Mouse (Mus musculus) hindbrain, postnatal 0 days (tissue): ENCODE data around the gene Uri1. TPM values are rescaled to one million over a fixed set of nuclear protein-coding genes. Genes with fewer than 3 reads are reported as not detected.
A peak's percentile ranks its signal among the peaks of the same experiment; 100 is the strongest.

Source experiments
- ATAC-seq: fragments of 200-750 bp; cut with Nextera tagmentation; 2 replicates; pipeline ENCODE4 v1.8.0; 2017; ENCODE audit warnings: mild to moderate bottlenecking, moderate TSS enrichment, moderate library complexity
- DNase-seq: peaks from one replicate; pipeline ENCODE4 v3.0.0-alpha.2; 2015; ENCODE audit warnings: low spot score
- H3K27ac ChIP-seq: fragments of 300-500 bp; sonication (generic); 2 replicates; pipeline ENCODE4 v1.5.1; 2014; ENCODE audit warnings: mild to moderate bottlenecking
- H3K27me3 ChIP-seq: fragments of 300-500 bp; sonication (generic); 2 replicates; pipeline ENCODE4 v1.6.1; 2014; ENCODE audit warnings: low read length, mixed read lengths; ENCODE audit not compliant: insufficient read depth
- H3K36me3 ChIP-seq: fragments of 300-500 bp; sonication (generic); 2 replicates; pipeline ENCODE4 v1.6.1; 2014; ENCODE audit warnings: low read length, mixed read lengths; ENCODE audit not compliant: insufficient read depth
- H3K4me1 ChIP-seq: fragments of 300-500 bp; sonication (generic); 2 replicates; pipeline ENCODE4 v1.6.1; 2014; ENCODE audit warnings: antibody characterized with exemption, low read length, mixed read lengths; ENCODE audit not compliant: insufficient read depth
- H3K4me2 ChIP-seq: fragments of 300-500 bp; sonication (generic); 2 replicates; pipeline ENCODE4 v1.6.1; 2014; ENCODE audit warnings: low read depth, mild to moderate bottlenecking, low read length, moderate library complexity, mixed read lengths
- H3K4me3 ChIP-seq: fragments of 300-500 bp; sonication (generic); 2 replicates; pipeline ENCODE4 v1.5.1; 2014; ENCODE audit warnings: low read length
- H3K9ac ChIP-seq: fragments of 300-500 bp; sonication (generic); replicated peaks from 2 replicates; pipeline ENCODE4 v1.6.1; 2014; ENCODE audit warnings: mild to moderate bottlenecking, low read length, moderate library complexity, mixed read lengths
- H3K9me3 ChIP-seq: fragments of 300-500 bp; sonication (generic); 2 replicates; pipeline ENCODE4 v1.6.1; 2016; ENCODE audit warnings: low read length, mixed read lengths
- CTCF ChIP-seq: IDR thresholded peaks from 2 replicates; pipeline ENCODE4 v1.5.1; 2016; ENCODE audit warnings: antibody characterized with exemption, control low read depth, low read depth
- WGBS: fragments of 180-500 bp; shearing (Covaris S2); extraction: QIAGEN DNeasy Blood & Tissue Kit; methylation state at CpG from one replicate; pipeline ENCODE4 v1.1.7; 2014; 5-methylcytosine and 5-hydroxymethylcytosine counted together
- polyA plus RNA-seq: library from polyadenylated mRNA; unstranded; fragments of >200 nt; fragmentation: Nextera tagmentation; extraction: Ambion mirVana; gene quantifications from 2 replicates; pipeline ENCODE4 v1.2.1, GENCODE M21; 2015
- total RNA-seq: library from RNA; depleted of rRNA; stranded (reverse); fragments of >200 nt; gene quantifications from 2 replicates; pipeline ENCODE4 v1.2.3, GENCODE M21; 2014

Gene Uri1
- total and polyA plus RNA-seq, 2 experiments from 2014 or later, result 29.1 to 37.2 TPM

DNA sequence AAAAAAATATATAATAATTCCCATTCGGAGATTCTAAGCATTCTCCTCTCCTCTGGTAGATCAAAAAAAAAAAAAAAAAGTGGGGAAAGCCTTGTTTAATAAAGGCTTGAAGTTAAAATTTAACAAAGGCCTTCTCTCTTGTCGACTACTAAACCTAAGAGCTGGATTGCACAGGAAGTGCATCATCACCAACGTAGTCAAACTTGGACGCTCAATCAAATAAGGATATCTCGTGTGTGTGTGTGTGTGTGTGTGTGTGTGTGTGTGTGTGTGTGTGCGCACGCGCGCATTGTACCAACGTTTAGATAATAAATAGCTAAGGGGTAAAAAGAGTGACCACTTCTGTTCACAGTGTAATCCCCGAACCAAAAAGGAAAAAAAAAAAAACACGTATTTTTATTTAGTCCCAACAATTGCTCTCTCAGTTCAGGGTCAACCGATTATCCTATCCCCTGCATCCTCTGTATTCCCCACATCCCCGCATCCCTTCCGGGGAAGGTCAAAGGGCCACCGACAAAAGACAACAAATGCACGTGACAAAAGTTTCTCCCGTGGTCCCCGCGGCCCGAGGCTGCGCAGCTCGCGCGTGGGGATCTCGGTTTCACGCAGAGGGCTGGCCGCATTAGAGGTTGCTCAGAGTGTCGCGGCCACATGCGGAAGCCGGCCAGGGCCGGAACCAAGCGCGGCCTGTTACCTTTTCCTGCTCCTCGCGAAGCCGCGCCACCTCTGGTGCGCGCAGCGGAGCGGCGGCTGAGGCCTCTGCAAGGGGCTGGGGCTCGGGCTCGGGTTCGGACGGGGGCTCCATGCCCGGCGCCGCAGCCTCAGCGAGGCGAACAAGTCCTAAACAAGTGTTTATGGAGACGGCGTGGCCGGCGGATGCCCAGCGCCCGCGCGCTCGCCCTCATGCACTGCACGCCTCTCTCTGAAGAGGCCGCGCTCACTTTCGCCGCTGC lies 4.7 kb downstream of the Uri1 start:
- WGBS, result under 1% methylated on average over 63 of the region's 67 CpGs
- H3K9me3 ChIP-seq, result no peaks in the 10 kb centered on the region
- DNase-seq, result peak; percentile 75
- no peaks in the 10 kb centered on the region for H3K4me1 ChIP-seq
- H3K4me3 ChIP-seq, result peak overlapping the region; percentile 82
- no peak for TF ChIP-seq CTCF
- peak overlapping the region; percentile 67 for H3K9ac ChIP-seq
- H3K36me3 ChIP-seq, result no peaks in the 10 kb centered on the region
- no peaks in the 10 kb centered on the region for H3K27me3 ChIP-seq
- peak overlapping the region; percentile 84 for H3K27ac ChIP-seq
- peak; percentile 85 for ATAC-seq
- H3K4me2 ChIP-seq, result peak overlapping the region; percentile 61

DNA sequence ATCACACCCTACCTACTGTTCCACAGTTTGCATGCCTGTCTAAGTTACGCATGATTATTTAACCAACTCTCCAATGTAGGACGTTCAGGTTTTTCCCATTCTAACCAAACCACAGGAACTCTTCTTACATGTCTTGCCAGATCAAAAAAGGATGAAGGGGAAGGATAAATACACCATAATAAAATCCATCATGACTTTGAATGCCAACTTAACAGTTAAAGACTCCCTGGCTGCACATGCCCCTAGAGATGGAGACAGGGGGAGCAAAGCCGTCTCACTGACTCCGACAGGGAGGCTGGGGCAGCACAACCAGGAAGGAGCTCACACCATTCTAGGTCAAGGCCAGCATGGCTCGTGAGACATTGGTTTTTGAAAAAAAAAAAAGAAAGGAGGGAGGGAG lies 8.0 kb downstream of the Uri1 start:
- Histone ChIP-seq H3K4me2 (no peak overlapping the region), H3K36me3 (no peaks in the 10 kb centered on the region), H3K9ac (no peak overlapping the region), H3K27ac (no peak overlapping the region), H3K4me3 (no peak overlapping the region), H3K4me1 (no peaks in the 10 kb centered on the region), H3K27me3 (no peaks in the 10 kb centered on the region), H3K9me3 (no peaks in the 10 kb centered on the region)
- TF ChIP-seq CTCF, result no peak
- 71% methylated on average over 5 of the region's 5 CpGs for WGBS
- DNase-seq, result no peak
- ATAC-seq, result no peak

DNA sequence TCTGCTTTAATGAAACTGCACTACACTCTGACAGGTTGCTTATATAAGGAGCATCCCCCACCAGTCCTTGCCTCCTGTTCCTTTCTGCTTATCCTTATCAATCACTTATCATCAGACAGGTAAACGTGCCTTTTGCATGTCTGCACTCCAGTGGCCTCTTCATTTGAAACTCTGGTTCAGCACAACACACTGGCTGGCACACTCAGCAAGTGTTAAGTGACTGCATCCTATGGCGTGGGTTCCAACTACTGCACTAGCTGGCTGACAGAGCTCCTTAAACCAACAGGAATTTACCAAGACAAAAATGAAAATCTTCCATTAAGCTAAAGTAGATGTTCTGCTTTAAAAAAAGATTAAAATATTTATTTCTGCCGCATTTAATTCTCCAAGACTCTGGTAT lies 9.4 kb downstream of the Uri1 start:
- no peaks in the 10 kb centered on the region for H3K4me1 ChIP-seq
- H3K4me3 ChIP-seq, result no peak overlapping the region
- DNase-seq (no peak), ATAC-seq (no peak)
- H3K9me3 ChIP-seq, result no peaks in the 10 kb centered on the region
- no peaks in the 10 kb centered on the region for H3K36me3 ChIP-seq
- H3K27me3 ChIP-seq, result no peaks in the 10 kb centered on the region
- no peak overlapping the region for H3K27ac ChIP-seq
- WGBS, result 78% methylated on average over 3 of the region's 3 CpGs
- no peak for TF ChIP-seq CTCF
- H3K4me2 ChIP-seq, result no peak overlapping the region
- H3K9ac ChIP-seq, result no peak overlapping the region

DNA sequence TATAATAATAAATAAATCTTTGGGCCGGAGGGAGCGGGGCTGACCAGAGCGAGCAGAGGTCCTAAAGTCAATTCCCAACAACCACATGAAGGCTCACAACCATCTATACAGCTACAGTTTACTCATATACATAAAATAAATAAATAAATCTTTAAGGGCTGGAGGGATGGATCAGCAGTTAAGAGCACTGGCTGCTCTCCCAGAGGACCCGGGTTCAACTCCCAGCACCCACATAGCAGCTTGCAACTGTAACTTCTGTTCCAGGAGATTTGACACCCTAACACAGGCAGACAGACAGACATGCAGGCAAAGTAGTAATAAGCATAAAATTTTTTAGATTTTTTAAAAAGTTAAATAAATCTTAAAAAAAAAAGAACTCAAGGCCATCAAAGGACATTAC lies 10.5 kb downstream of the Uri1 start:
- Histone ChIP-seq H3K4me3 (no peak overlapping the region), H3K9me3 (no peaks in the 10 kb centered on the region), H3K4me1 (no peaks in the 10 kb centered on the region), H3K4me2 (no peak overlapping the region), H3K27ac (no peak overlapping the region), H3K9ac (no peak overlapping the region), H3K27me3 (no peaks in the 10 kb centered on the region), H3K36me3 (no peaks in the 10 kb centered on the region)
- WGBS, result 94% methylated on average over 4 of the region's 4 CpGs
- ATAC-seq (no peak), DNase-seq (no peak)
- TF ChIP-seq CTCF, result no peak

DNA sequence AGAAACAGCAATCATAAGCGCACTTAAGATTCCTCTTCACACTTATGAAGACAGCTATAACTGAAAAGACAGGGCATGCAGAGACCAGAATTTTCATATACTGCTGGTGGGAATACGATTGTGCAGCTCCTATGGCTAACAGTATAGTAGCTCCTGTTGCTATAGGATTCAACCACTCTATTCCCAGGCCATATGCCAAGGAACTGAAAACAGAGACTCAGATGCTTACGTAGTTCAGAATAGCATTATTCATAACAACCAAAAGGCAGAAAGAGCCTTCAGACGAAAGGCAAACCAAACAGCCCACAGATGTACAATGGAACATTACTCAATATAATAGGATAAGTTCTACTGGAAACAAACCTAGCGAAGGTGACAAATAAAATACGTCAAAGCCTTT lies 15.0 kb downstream of the Uri1 start:
- no peak overlapping the region for H3K4me3 ChIP-seq
- H3K27ac ChIP-seq, result no peak overlapping the region
- ATAC-seq, result no peak
- H3K27me3 ChIP-seq, result no peaks in the 10 kb centered on the region
- H3K4me2 ChIP-seq, result no peak overlapping the region
- no peaks in the 10 kb centered on the region for H3K36me3 ChIP-seq
- H3K9ac ChIP-seq, result no peak overlapping the region
- TF ChIP-seq CTCF, result no peak
- WGBS, result 71% methylated on average over 6 of the region's 6 CpGs
- DNase-seq, result no peak
- H3K4me1 ChIP-seq, result no peaks in the 10 kb centered on the region
- H3K9me3 ChIP-seq, result no peaks in the 10 kb centered on the region

DNA sequence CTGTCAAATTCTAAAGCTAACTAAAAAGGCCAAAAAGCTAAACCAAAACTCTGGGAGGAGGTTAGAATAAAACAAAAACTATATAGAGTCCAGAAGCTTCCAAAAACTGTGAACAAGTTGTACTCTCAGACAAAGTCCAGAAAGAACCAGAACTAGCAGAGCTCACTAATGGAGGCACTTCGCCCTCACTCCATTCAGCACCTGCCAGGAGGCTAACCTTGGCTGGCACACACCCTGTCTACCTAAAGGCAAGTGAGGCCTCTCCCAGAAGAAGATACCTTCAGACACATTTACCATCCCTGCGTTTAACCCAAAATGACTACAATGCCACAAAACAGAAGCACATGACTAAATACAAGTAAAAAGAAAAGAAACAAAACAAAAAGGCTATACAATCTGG lies 20.9 kb downstream of the Uri1 start:
- WGBS, result 89% methylated on average over 2 of the region's 2 CpGs
- Histone ChIP-seq H3K9me3 (no peaks in the 10 kb centered on the region), H3K27me3 (no peaks in the 10 kb centered on the region), H3K4me1 (0 out of 2 replicates have a peak, but pooled peaks cover 3% of the 10 kb centered on the region), H3K4me2 (no peak overlapping the region), H3K27ac (no peak overlapping the region), H3K36me3 (no peaks in the 10 kb centered on the region), H3K4me3 (no peak overlapping the region), H3K9ac (no peak overlapping the region)
- TF ChIP-seq CTCF, result no peak
- DNase-seq (no peak), ATAC-seq (no peak)

DNA sequence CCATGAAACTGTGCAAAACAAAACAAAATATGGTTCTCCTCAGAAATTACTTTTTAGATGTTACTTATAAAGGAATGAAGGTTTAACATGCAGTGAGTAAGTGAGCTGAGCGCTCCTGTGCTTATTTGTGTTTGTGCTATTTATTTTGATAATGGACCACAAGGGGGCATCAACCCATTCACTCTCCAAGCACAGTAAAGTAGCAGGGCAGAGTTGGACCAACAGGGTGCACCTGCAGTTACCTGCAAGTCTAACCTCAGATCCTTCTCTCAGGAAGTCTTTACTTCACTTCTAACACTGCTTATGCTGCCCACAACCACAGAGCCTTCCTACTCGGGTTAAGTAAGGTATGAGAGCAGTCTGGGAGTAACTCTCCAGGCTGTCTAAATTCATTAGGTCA lies 23.7 kb downstream of the Uri1 start:
- Histone ChIP-seq H3K4me3 (no peak overlapping the region), H3K36me3 (no peaks in the 10 kb centered on the region), H3K9ac (no peak overlapping the region), H3K9me3 (no peaks in the 10 kb centered on the region), H3K27me3 (no peaks in the 10 kb centered on the region), H3K27ac (no peak overlapping the region), H3K4me1 (0 out of 2 replicates have a peak, but pooled peaks cover 3% of the 10 kb centered on the region), H3K4me2 (no peak overlapping the region)
- DNase-seq (peak; percentile 34), ATAC-seq (no peak)
- WGBS, result 52% methylated on average over 2 of the region's 2 CpGs
- TF ChIP-seq CTCF, result peak; percentile 52
